Mouse (Mus musculus) activated CD4-positive, CD25-positive, alpha-beta regulatory T cell (primary cell): ENCODE results near the gene Ncr1. TPM values are rescaled to one million over a fixed set of nuclear protein-coding genes. Genes with fewer than 3 reads are reported as not detected.

ENCODE experiments used
- polyA plus RNA-seq, 2 experiments: library from polyadenylated mRNA; unstranded; fragments of 100-300 nt; shearing (Covaris generic); gene quantifications; one replicate each; pipeline ENCODE4 v1.2.1; 2017

The Ncr1 gene
- polyA plus RNA-seq = not detected

DNA sequence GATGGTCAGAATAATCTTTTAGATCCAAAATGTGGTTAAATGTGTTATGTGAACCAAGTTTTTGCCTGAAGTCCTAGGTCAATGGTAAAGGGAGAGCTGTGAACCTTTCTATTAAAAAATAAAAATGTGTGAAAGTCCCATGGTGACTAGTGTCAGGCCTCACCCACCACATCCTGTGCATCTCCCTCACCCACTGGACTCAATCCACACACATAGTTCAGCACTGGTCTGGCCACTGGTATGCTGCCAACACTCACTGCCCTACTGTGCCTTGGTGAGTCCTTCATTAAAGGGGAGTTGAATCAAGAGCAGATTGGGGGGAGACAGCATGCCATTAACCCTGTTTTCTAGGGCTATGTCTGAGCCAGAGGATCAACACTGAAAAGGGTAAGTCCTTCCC lies at the start of gene Ncr1:
Gene Ncr1 (plus strand): TSS at position 216 of the 400 bp plus-strand sequence.

Other genes starting within 250 kb of the Ncr1 start
- 1 to 10 TPM in 1 of 2 experiments, under 1 TPM in 1; 0.21 to 1.2 TPM for gene Ttyh1, start 218.3 kb upstream of the Ncr1 start, polyA plus RNA-seq
- 100 to 1,000 TPM; 107 to 134 TPM for gene Leng8, start 200.7 kb upstream of the Ncr1 start, polyA plus RNA-seq
- gene Leng9, start 187.3 kb upstream of the Ncr1 start, polyA plus RNA-seq = 1 to 10 TPM; 6.1 to 6.4 TPM
- not detected for gene Cdc42ep5, start 172.9 kb upstream of the Ncr1 start, polyA plus RNA-seq
- gene Lilra5, start 100.0 kb upstream of the Ncr1 start, polyA plus RNA-seq = under 1 TPM in 1 of 2 experiments, not detected in 1; 0.48 TPM
- not detected for gene Gp6, start 60.0 kb downstream of the Ncr1 start, polyA plus RNA-seq
- 1 to 10 TPM; 2.2 to 4.9 TPM for gene Rdh13, start 107.9 kb downstream of the Ncr1 start, polyA plus RNA-seq
- 10 to 100 TPM in 1 of 2 experiments, 1 to 10 TPM in 1; 8.9 to 19.0 TPM for gene Eps8l1, start 123.0 kb downstream of the Ncr1 start, polyA plus RNA-seq
- 100 to 1,000 TPM; 122 to 144 TPM for gene Ppp1r12c, start 164.0 kb downstream of the Ncr1 start, polyA plus RNA-seq
- gene Tnnt1, start 178.7 kb downstream of the Ncr1 start, polyA plus RNA-seq = 10 to 100 TPM in 1 of 2 experiments, 1 to 10 TPM in 1; 6.2 to 15.6 TPM
- gene Tnni3, start 186.5 kb downstream of the Ncr1 start, polyA plus RNA-seq = 1 to 10 TPM in 1 of 2 experiments, under 1 TPM in 1; 0.44 to 1.5 TPM
- gene Dnaaf3, start 194.7 kb downstream of the Ncr1 start, polyA plus RNA-seq = 1 to 10 TPM; 1.1 to 1.3 TPM
- not detected for gene Syt5, start 209.8 kb downstream of the Ncr1 start, polyA plus RNA-seq